Mouse (Mus musculus): ENCODE results near the gene Man1a.

Gene Man1a

DNA sequence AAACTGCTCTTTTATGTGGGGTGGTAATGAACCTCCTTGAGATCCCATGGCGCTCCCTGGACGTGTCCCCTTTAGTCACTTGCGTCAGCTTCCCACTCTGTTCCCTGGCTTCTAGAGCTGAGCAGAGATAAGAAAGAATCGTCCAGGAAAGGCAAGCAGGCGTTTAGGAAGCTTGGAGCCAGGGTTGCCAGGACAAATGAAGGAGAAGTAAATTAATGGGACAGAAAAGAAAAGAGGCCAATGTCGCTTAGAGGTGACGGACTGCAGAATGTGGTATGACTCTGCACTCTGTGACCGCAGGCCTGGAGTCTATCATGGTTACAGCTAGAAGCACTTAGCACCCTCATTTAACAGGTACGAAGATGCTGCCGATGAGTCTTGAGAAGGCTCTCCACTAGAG is 37.7 kb downstream of the Man1a start:
- Histone ChIP-seq H3K4me3 (replicated peaks; ENCODE audit: low read length) (no peak overlapping the region), H3K27me3 (ENCODE audit: insufficient read depth, low read length) (no peaks in the 10 kb centered on the region), H3K9me3 (ENCODE audit: low read length) (no peaks in the 10 kb centered on the region), H3K4me1 (replicated peaks; ENCODE audit: low read depth, low read length) (no peaks in the 10 kb centered on the region), H3K36me3 (ENCODE audit: insufficient read depth, low read length) (no peaks in the 10 kb centered on the region)
- TF ChIP-seq POU5F1 (IDR thresholded peaks at IDR 0.05; ENCODE audit: borderline replicate concordance, low read length) (no peak), CTCF (conservative IDR thresholded peaks at IDR 0.05; ENCODE audit: low read length) (no peak), NANOG (IDR thresholded peaks at IDR 0.05; ENCODE audit: borderline replicate concordance, low read length) (no peak)

DNA sequence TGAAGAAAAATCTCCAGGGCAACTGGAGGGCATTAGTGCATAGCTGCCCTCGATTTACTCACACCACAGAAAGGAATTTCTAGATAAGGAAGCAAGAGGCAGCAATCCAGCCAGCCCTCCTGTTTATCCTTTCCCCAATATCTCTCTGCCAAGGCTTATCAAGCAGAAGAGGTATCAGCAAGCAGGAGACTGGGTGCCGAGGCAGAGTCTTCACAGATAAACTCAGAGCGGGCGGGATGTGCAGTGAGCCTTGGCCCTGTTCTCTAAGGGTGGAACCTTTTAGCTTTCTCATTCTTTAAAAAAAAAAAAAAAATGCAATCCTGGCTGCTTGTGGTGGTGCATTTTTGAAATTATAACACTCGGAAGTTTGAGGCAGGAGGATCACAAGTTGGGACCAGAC is 38.2 kb downstream of the Man1a start:
- Histone ChIP-seq H3K4me1 (replicated peaks; ENCODE audit: low read depth, low read length) (no peaks in the 10 kb centered on the region), H3K4me3 (replicated peaks; ENCODE audit: low read length) (no peak overlapping the region), H3K27me3 (ENCODE audit: insufficient read depth, low read length) (no peaks in the 10 kb centered on the region), H3K9me3 (ENCODE audit: low read length) (no peaks in the 10 kb centered on the region), H3K36me3 (ENCODE audit: insufficient read depth, low read length) (no peaks in the 10 kb centered on the region)
- TF ChIP-seq NANOG (IDR thresholded peaks at IDR 0.05; ENCODE audit: borderline replicate concordance, low read length) (no peak), POU5F1 (IDR thresholded peaks at IDR 0.05; ENCODE audit: borderline replicate concordance, low read length) (no peak), CTCF (conservative IDR thresholded peaks at IDR 0.05; ENCODE audit: low read length) (no peak)

DNA sequence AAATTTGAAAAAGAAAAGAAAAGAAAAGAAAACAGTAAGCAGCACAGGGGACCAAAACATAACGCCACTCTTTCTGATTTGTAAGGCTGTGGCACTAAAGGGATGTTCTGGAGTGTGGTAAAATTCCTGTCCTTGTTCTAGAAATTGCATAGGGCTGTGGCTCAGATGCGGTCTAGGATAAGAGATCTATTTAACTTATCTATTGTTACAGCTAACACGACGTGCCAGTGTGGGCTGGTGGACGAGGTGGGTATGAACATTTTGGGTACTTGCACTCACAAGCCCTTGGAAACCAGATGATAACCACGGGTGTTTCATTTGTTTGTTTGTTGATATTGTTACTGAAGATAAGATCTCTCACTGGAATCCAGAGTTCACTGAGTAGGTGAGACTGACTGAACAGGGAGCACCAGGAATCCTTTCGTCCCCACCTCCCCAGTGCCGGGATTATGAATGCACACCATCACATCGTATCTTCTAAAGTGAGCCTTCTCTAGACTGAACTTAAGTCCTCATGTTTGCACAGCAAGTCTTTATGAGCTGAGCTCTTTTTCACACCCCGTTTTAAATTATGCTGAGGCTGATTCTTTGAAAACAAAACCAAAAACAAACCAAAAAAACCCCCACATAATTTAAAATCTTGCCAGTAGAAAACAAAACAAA is 38.9 kb downstream of the Man1a start:
- no peaks in the 10 kb centered on the region for H3K9me3 ChIP-seq (ENCODE audit: low read length)
- H3K27me3 ChIP-seq (ENCODE audit: insufficient read depth, low read length), result no peaks in the 10 kb centered on the region
- no peaks in the 10 kb centered on the region for H3K36me3 ChIP-seq (ENCODE audit: insufficient read depth, low read length)
- H3K4me3 ChIP-seq (replicated peaks; ENCODE audit: low read length), result no peak overlapping the region
- H3K4me1 ChIP-seq (replicated peaks; ENCODE audit: low read depth, low read length), result no peaks in the 10 kb centered on the region
- no peak for TF ChIP-seq NANOG (IDR thresholded peaks at IDR 0.05; ENCODE audit: borderline replicate concordance, low read length)
- TF ChIP-seq CTCF (conservative IDR thresholded peaks at IDR 0.05; ENCODE audit: low read length), result no peak
- no peak for TF ChIP-seq POU5F1 (IDR thresholded peaks at IDR 0.05; ENCODE audit: borderline replicate concordance, low read length)

DNA sequence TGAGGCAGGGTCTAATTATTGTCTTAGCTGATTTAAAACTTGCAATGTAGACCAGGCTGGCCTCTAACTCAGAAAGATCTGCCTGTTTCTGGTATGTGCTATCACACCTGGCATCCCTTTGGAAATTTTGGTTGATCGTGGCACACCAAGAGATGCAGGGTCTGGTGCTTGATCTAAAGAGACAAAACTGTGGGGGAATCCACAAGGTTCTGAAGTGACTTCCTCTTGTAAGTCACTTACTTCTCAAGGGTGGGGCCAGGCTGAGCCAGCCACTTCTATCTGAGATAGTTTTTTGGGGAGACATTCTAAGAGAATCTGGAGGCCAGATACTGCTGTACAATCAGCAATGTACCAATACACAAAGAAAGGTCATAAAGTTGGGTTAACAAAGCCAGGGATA is 40.8 kb downstream of the Man1a start:
- Histone ChIP-seq H3K27me3 (ENCODE audit: insufficient read depth, low read length) (no peaks in the 10 kb centered on the region), H3K4me3 (replicated peaks; ENCODE audit: low read length) (no peak overlapping the region), H3K9me3 (ENCODE audit: low read length) (no peaks in the 10 kb centered on the region), H3K36me3 (ENCODE audit: insufficient read depth, low read length) (no peaks in the 10 kb centered on the region), H3K4me1 (replicated peaks; ENCODE audit: low read depth, low read length) (no peaks in the 10 kb centered on the region)
- no peak for TF ChIP-seq POU5F1 (IDR thresholded peaks at IDR 0.05; ENCODE audit: borderline replicate concordance, low read length)
- no peak for TF ChIP-seq NANOG (IDR thresholded peaks at IDR 0.05; ENCODE audit: borderline replicate concordance, low read length)
- no peak for TF ChIP-seq CTCF (conservative IDR thresholded peaks at IDR 0.05; ENCODE audit: low read length)

DNA sequence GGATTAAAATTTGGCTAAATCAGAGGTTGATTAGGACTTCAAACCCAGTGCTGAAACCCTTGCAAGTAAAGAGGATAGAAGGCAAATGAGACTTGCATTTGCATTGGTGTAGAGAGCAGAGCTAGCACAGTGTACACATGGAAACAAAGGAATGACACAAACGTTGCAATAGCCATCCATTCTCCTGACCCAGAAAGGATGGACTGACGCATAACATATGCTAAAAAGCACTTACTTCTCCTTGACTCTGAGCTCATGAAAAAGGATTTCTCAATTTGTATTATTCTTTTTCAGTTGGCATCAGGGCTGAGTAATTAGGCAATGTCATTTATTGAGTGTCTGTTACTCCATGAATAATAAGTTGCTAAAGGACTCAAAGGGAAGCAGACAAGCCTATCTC is 41.6 kb downstream of the Man1a start:
- H3K9me3 ChIP-seq (ENCODE audit: low read length), result no peaks in the 10 kb centered on the region
- H3K4me1 ChIP-seq (replicated peaks; ENCODE audit: low read depth, low read length), result no peaks in the 10 kb centered on the region
- no peaks in the 10 kb centered on the region for H3K27me3 ChIP-seq (ENCODE audit: insufficient read depth, low read length)
- H3K4me3 ChIP-seq (replicated peaks; ENCODE audit: low read length), result no peak overlapping the region
- TF ChIP-seq CTCF (conservative IDR thresholded peaks at IDR 0.05; ENCODE audit: low read length), result no peak
- no peak for TF ChIP-seq NANOG (IDR thresholded peaks at IDR 0.05; ENCODE audit: borderline replicate concordance, low read length)
- TF ChIP-seq POU5F1 (IDR thresholded peaks at IDR 0.05; ENCODE audit: borderline replicate concordance, low read length), result no peak
- no peaks in the 10 kb centered on the region for H3K36me3 ChIP-seq (ENCODE audit: insufficient read depth, low read length)

DNA sequence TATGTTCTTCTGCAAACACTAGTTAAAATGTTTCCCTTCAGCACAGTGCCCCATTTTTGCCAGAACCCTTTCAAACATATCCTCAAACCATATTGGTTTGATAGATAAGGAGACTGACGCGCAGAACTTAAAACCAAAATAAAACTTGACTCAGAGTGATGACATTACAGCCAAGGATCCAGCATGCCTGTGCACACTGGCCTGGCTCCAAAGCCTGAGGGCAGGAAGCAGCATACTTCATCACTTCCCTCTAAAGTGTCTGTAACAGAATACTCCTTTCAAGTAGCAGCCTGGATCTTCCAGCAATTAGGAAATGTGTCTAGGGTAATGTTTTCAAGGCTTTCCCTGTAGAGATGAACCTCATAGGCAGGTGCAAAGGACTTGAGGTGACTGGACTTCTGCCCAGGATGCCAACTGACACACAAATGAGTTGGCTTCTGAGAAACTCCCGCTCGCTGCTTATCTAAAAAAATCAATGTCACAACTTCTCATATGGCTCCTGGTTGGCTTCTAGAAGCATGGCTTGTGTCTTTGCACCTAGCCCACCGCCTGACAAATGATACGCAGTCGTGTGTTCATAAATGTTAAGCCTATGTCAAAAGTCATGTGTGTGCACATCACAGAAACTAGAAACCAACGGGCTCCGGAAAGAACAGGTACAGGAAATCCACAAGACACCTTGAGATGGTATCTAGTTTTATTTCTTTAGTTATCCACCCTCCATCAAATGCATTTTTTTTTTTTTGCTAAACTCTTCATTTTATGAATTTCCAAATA is 43.9 kb downstream of the Man1a start:
- TF ChIP-seq CTCF (conservative IDR thresholded peaks at IDR 0.05; ENCODE audit: low read length), result no peak
- no peak for TF ChIP-seq NANOG (IDR thresholded peaks at IDR 0.05; ENCODE audit: borderline replicate concordance, low read length)
- TF ChIP-seq POU5F1 (IDR thresholded peaks at IDR 0.05; ENCODE audit: borderline replicate concordance, low read length), result no peak
- Histone ChIP-seq H3K9me3 (ENCODE audit: low read length) (no peaks in the 10 kb centered on the region), H3K4me1 (replicated peaks; ENCODE audit: low read depth, low read length) (no peaks in the 10 kb centered on the region), H3K27me3 (ENCODE audit: insufficient read depth, low read length) (no peaks in the 10 kb centered on the region), H3K36me3 (ENCODE audit: insufficient read depth, low read length) (no peaks in the 10 kb centered on the region), H3K4me3 (replicated peaks; ENCODE audit: low read length) (no peak overlapping the region)

DNA sequence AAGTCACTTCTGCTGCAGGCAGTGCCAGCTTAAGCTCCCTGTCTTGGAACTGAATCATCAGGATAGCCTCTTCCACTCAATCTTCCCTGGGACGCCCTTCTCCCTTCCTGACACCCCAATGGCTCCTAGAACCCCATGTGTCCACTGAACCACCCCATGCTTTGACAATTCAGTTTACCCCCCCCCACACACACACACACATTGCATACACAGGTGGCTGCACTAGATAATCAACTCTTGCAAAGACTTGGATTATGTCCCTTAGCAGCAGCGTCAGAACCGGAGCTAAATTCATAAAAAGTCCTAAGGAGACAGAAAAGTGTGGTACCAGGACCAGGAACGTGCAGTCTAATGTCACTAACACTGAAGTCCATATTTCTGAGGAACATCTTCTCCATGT is 47.5 kb downstream of the Man1a start:
- no peaks in the 10 kb centered on the region for H3K27me3 ChIP-seq (ENCODE audit: insufficient read depth, low read length)
- H3K4me1 ChIP-seq (replicated peaks; ENCODE audit: low read depth, low read length), result no peaks in the 10 kb centered on the region
- no peaks in the 10 kb centered on the region for H3K36me3 ChIP-seq (ENCODE audit: insufficient read depth, low read length)
- TF ChIP-seq POU5F1 (IDR thresholded peaks at IDR 0.05; ENCODE audit: borderline replicate concordance, low read length) (no peak), CTCF (conservative IDR thresholded peaks at IDR 0.05; ENCODE audit: low read length) (no peak)
- no peaks in the 10 kb centered on the region for H3K9me3 ChIP-seq (ENCODE audit: low read length)
- no peak overlapping the region for H3K4me3 ChIP-seq (replicated peaks; ENCODE audit: low read length)

DNA sequence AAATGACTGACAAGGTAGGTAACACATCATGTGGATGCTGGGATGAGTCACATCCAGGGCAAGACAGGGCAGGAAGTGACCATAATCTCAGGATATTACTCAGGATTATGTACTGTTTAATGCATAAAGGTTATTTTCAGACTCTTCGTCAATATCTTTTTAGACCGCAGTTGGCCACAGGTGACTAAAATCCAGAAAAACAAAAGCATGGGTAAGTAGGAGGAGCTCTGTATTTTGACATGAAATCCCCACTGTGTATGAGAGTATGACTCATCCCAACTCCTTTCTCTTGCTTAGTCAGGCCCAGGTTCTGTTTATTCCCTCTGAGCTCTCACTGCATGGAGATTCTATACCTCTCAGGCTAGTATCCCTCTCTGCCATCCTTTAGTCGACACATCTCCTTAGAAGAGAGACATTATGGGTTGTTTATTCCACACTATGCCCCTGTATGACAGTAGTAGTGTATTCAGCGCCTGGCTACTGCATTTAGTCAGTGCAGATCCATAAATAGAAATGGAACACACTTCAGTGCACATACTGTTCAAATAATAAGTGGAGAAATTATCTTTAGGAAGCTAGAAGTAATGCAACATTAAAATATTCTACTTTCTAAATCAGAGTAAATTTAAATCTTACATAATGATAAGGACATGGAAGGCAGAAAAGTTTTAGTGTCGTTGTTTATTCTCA is 49.5 kb downstream of the Man1a start:
- no peaks in the 10 kb centered on the region for H3K36me3 ChIP-seq (ENCODE audit: insufficient read depth, low read length)
- no peaks in the 10 kb centered on the region for H3K9me3 ChIP-seq (ENCODE audit: low read length)
- H3K4me3 ChIP-seq (replicated peaks; ENCODE audit: low read length), result no peak overlapping the region
- H3K4me1 ChIP-seq (replicated peaks; ENCODE audit: low read depth, low read length), result no peaks in the 10 kb centered on the region
- no peaks in the 10 kb centered on the region for H3K27me3 ChIP-seq (ENCODE audit: insufficient read depth, low read length)
- TF ChIP-seq CTCF (conservative IDR thresholded peaks at IDR 0.05; ENCODE audit: low read length), result no peak
- TF ChIP-seq POU5F1 (IDR thresholded peaks at IDR 0.05; ENCODE audit: borderline replicate concordance, low read length), result no peak
- no peak for TF ChIP-seq NANOG (IDR thresholded peaks at IDR 0.05; ENCODE audit: borderline replicate concordance, low read length)
